Mouse (Mus musculus) embryo, embryonic 10.5 days (tissue): ENCODE measurements at regions not wholly inside any gene's neighbourhood (a gene's known extent, or its start where the extent isn't known, plus 50 kb on each side); places are given as distances from the start of the nearest gene placed in this dataset.

Experiments used
- DNase-seq: peaks from one replicate; pipeline ENCODE4 v3.0.0-alpha.2; 2015; ENCODE audit warnings: low spot score

DNA sequence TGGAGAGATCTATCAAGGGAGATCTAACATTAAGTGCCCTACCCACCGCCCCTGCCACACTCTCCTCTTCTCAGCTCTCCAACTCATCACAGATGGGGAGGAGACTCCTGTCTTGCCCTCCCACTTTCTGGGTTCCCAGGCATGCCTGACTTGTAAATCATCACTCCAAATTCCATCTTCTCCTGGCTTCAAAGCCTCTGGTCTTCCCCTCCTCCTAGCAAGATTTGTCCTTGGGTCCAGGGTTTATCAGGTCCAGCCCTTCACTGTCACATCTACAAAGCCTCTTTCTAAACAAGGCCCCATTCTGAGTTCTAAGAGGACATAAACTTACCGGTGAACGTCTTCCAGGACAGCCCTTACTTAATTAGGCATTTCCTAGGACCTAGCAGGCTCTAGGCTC lies 73.3 kb upstream of the Col5a1 start:
- DNase-seq = no peak

DNA sequence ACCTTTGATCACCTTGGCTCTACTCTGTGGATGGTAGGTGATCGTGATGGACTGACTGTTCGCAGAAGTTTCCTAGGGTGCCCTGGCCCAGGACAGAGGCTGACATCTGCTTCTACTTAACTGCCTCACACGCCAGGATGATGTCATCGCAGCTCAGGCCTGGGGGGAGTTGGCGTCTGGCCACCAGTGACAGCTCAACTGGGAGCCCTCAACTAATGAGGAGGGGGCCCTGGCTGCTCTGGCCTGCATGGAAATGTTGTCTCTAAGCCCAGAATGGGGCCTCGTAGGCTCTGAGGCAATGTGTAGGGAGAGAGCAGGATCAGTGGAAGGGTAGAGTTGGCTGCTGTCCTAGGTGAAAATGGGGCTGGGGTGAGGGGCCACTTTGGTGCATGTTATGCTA lies 72.9 kb upstream of the Col5a1 start:
- DNase-seq = peak; percentile 66

DNA sequence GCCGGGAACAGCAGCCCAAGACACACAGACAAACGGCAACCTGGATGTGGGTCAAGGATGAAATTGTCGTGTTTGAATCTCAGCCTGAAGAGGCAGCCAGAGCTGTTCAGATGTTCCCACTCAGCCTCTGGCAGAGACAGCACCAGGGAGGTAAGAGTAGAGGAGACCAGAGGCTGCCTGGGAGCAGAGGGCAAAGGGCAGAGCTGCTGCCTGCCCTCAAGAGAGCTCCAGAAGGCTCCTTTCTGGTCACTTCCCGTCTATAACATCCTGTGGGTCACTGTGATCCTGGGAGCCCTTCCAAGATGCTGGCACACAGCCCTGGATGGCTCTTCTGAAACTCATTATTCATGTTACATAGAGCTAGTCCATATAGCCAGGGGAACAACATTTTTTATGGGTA lies 67.6 kb upstream of the Col5a1 start:
- no peak for DNase-seq

DNA sequence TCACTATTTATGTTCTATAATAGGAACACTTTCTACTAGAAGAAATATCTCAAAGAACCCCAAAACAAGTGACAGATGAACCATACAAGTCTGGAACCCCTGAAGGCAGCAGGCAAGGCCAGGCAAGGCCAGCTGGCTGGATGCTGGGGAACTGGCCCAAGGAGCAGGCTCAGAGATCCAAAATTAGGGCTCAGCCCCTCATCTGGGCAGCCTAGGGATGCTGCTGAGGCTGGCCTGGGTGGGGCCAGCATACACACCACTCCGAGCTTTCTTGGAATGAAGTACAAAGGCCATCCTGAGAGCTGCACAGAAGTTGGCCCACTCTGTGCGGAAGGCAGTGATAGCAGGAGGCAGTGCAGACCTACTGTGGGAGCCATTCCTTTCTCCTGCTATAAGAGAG lies 59.4 kb upstream of the Col5a1 start:
- no peak for DNase-seq

DNA sequence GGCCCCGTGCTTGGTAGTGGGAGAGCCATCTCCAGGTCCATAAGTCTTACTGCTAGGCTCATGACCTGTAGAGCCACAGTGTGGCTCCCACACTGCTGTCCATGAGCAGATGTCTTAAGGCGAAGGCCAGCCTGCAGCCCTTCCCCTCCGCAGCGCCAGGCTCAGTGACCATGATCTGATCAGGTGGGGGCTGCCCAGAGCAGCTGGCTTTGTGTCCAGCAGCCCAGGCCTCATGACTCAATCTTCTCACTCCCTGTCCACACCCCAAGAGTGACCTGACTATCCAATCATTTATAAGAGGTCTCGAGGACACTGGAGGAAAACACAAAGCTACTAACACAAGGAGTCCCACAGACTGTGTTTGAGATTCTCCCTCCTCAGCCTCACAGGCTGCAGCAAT lies 58.6 kb upstream of the Col5a1 start:
- DNase-seq = no peak

DNA sequence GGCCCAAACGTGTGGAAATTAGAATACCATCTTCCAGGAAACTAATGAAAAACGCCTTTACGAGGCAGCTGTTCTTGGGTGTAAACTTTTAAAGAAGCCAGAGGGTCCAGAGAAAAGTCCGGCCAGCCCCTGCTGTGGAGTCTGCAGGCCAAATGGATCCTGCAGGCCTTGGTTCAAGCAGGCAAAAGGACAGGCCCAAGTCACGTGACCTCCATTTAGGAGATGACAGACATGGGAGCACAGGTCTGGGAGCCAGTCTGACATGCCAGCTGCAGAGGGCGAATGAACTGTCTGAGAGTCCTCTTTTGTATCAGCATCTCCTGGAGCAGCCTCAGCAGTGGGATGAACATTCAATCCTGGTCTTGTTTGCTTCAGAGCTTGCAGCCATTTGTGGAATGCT lies 58.0 kb upstream of the Col5a1 start:
- DNase-seq = no peak

DNA sequence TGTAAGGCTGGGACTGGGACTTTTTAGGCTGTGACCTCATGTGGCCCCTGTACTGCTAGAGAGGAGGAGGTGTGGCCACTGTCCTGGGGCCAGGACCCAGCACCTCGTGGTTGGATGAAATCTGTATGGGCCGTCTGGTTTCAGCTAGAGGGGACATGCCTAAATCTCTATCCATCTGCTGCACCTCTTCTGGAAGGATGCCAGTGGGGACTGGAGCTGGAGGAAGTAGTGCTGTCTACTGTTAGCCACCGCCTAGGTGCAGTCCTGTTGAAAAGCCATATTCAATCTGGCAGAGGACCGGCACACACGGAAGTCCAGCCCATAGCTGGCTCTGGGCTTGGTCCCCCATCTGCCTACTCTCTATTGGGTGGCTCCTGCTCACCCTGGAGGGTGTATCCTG lies 56.7 kb upstream of the Col5a1 start:
- DNase-seq = no peak

DNA sequence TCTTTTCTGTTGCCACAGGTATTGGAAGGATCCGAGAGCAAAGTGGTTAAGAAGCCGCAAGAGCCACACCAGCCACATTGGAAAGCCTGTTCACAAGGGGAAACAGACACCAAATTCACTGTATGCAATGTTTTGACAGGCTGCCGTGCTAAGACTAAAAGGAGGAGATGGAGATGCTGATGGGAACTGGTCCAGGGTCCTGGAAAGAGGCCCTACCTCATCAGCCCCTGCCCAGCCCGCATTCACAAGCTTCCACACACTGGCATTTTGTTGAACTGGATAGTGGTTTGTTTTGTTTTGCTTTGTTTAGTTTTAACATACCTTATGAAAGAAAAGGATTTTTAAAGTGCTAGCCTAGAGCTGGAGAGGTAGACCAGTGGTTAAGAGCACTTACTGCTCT lies 51.3 kb upstream of the Col5a1 start:
- no peak for DNase-seq

DNA sequence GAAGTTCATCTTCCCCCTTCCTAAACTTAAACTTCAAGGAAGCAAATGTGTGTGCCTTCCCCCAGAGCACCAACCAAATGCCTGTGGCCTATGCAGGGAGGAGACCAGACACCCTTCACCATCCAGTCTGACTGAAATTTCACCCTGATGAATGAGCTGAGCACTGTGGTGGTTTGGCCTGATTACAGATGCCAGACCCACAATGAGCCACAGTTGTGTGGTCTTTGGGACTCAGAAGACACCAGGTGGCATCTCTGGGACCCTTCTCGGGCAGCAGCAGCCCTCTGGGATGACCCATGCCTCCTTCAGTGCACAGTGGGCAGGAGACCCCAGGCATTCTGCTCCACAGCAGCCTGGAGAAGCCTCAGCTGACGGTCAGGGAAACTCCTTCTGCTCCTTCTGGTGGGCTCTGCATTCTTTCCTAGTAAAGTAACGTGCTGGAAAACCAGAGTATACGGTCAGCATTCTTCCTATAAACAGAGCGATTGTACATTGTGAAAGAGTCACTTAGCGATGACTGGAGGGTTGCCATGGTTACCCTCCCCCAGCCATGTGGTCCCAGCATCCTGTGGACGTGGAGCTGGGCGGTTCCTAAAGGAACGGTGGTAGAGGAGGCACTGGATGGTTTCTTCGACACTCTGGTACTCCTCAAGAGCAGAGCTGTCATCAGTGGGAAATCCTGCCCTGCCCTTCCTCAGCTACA lies 50.3 kb upstream of the Col5a1 start:
- DNase-seq = peak; percentile 63
